Mouse (Mus musculus) adrenal gland, adult (tissue): ENCODE results near the gene Polr1a.

Experiments
- DNase-seq, 2 experiments: peaks; one replicate each; pipeline ENCODE4 v3.0.0; 2022 to 2023; ENCODE audit warnings: low spot score in 1 of 2; ENCODE audit not compliant: inconsistent age in 2 of 2

The Polr1a gene

GRCm38 (mm10) chr6:71994004-71994403 is 85.2 kb downstream of the Polr1a start:
- DNase-seq = peak in 1 of 2 experiments; percentile 55

- DNase-seq = peak; percentile 25 to 74
These were observed 86.2 kb downstream of the Polr1a start for GRCm38 (mm10) chr6:71995081-71995480.

GRCm38 (mm10) chr6:71997215-71997614 is 88.4 kb downstream of the Polr1a start:
- no peak for DNase-seq

- DNase-seq = no peak
These were observed 91.2 kb downstream of the Polr1a start for GRCm38 (mm10) chr6:71999917-72000512.

- DNase-seq = no peak
These were observed 92.4 kb downstream of the Polr1a start for GRCm38 (mm10) chr6:72001220-72001777.

GRCm38 (mm10) chr6:72007411-72008212 is 98.8 kb downstream of the Polr1a start:
- peak; percentile 57 to 80 for DNase-seq

- no peak for DNase-seq
These were observed 99.4 kb downstream of the Polr1a start for GRCm38 (mm10) chr6:72008213-72008655.

GRCm38 (mm10) chr6:72009454-72009853 is 100.6 kb downstream of the Polr1a start:
- DNase-seq = peak in 1 of 2 experiments; percentile 37

- no peak for DNase-seq
These were observed 105.2 kb downstream of the Polr1a start for GRCm38 (mm10) chr6:72014033-72014432.

- DNase-seq = no peak
These were observed 109.2 kb downstream of the Polr1a start for GRCm38 (mm10) chr6:72018052-72018451.

GRCm38 (mm10) chr6:72025497-72025896 is 116.6 kb downstream of the Polr1a start:
- DNase-seq = no peak

- no peak for DNase-seq
These were observed 119.2 kb downstream of the Polr1a start for GRCm38 (mm10) chr6:72028079-72028478.

- DNase-seq = no peak
These were observed 120.8 kb downstream of the Polr1a start for GRCm38 (mm10) chr6:72029674-72030073.
